Mouse (Mus musculus): ENCODE results near the gene Opcml. TPM values are rescaled to one million over a fixed set of nuclear protein-coding genes. Genes with fewer than 3 reads are reported as not detected.

Gene Opcml
- polyA plus RNA-seq, 1 experiment from 2014 or later = 58.4 TPM

- no peak overlapping the region for H3K27ac ChIP-seq
- H3K4me3 ChIP-seq = no peak overlapping the region
- no peaks in the 10 kb centered on the region for H3K4me1 ChIP-seq
- H3K27me3 ChIP-seq (replicated peaks) = no peaks in the 10 kb centered on the region
- no peaks in the 10 kb centered on the region for H3K9me3 ChIP-seq
- H3K9ac ChIP-seq = no peak overlapping the region
- no peak overlapping the region for H3K4me2 ChIP-seq
- no peaks in the 10 kb centered on the region for H3K36me3 ChIP-seq (replicated peaks)
- ATAC-seq (replicated peaks) = no peak
Observed at GRCm38 (mm10) chr9:28615447-28615846, 824.9 kb downstream of the Opcml start.

GRCm38 (mm10) chr9:28617666-28618065 lies 827.1 kb downstream of the Opcml start:
- no peak overlapping the region for H3K4me2 ChIP-seq
- no peaks in the 10 kb centered on the region for H3K27me3 ChIP-seq (replicated peaks)
- no peak for ATAC-seq (replicated peaks)
- H3K27ac ChIP-seq = no peak overlapping the region
- no peak overlapping the region for H3K9ac ChIP-seq
- no peaks in the 10 kb centered on the region for H3K9me3 ChIP-seq
- no peaks in the 10 kb centered on the region for H3K36me3 ChIP-seq (replicated peaks)
- H3K4me1 ChIP-seq = no peaks in the 10 kb centered on the region
- H3K4me3 ChIP-seq = no peak overlapping the region
- WGBS = 89% methylated on average over 1 of the region's 1 CpGs

- ATAC-seq (replicated peaks) = no peak
- Histone ChIP-seq H3K4me1 (no peaks in the 10 kb centered on the region), H3K36me3 (replicated peaks) (no peaks in the 10 kb centered on the region), H3K4me2 (no peak overlapping the region), H3K4me3 (no peak overlapping the region), H3K9ac (no peak overlapping the region), H3K27me3 (replicated peaks) (no peaks in the 10 kb centered on the region), H3K27ac (no peak overlapping the region), H3K9me3 (no peaks in the 10 kb centered on the region)
- WGBS = 85% methylated on average over 2 of the region's 2 CpGs
Observed at GRCm38 (mm10) chr9:28618186-28618892, 827.8 kb downstream of the Opcml start.

- no peaks in the 10 kb centered on the region for H3K36me3 ChIP-seq (replicated peaks)
- H3K9ac ChIP-seq = no peak overlapping the region
- no peak for ATAC-seq (replicated peaks)
Observed at GRCm38 (mm10) chr9:28621939-28622338, 831.4 kb downstream of the Opcml start.

GRCm38 (mm10) chr9:28624870-28625269 lies 834.3 kb downstream of the Opcml start:
- Histone ChIP-seq H3K36me3 (replicated peaks) (no peaks in the 10 kb centered on the region), H3K27me3 (replicated peaks) (no peaks in the 10 kb centered on the region), H3K9me3 (no peaks in the 10 kb centered on the region), H3K4me2 (peak overlapping the region; percentile 20), H3K9ac (no peak overlapping the region), H3K27ac (peak overlapping the region; percentile 27; the same call in 1 of the 2 replicates), H3K4me3 (no peak overlapping the region), H3K4me1 (peaks cover 14% of the 10 kb centered on the region)
- ATAC-seq (replicated peaks) = 0 out of 2 replicates have a peak, but pooled peaks have one; percentile 54
- 21% methylated on average over 10 of the region's 10 CpGs for WGBS

More at GRCm38 (mm10) chr9:28621939-28622338, 831.4 kb downstream of the Opcml start:
- Histone ChIP-seq H3K4me3 (no peak overlapping the region), H3K9me3 (no peaks in the 10 kb centered on the region), H3K27me3 (replicated peaks) (no peaks in the 10 kb centered on the region), H3K4me2 (no peak overlapping the region), H3K4me1 (peaks cover 14% of the 10 kb centered on the region), H3K27ac (no peak overlapping the region)
- 98% methylated on average over 1 of the region's 1 CpGs for WGBS

- Histone ChIP-seq H3K4me1 (peaks cover 11% of the 10 kb centered on the region), H3K9ac (no peak overlapping the region), H3K27me3 (replicated peaks) (no peaks in the 10 kb centered on the region), H3K4me3 (no peak overlapping the region), H3K4me2 (no peak overlapping the region), H3K36me3 (replicated peaks) (no peaks in the 10 kb centered on the region), H3K9me3 (no peaks in the 10 kb centered on the region), H3K27ac (no peak overlapping the region)
- no peak for ATAC-seq (replicated peaks)
Observed at GRCm38 (mm10) chr9:28642766-28643165, 852.2 kb downstream of the Opcml start.

GRCm38 (mm10) chr9:28644063-28644462 lies 853.5 kb downstream of the Opcml start:
- Histone ChIP-seq H3K36me3 (replicated peaks) (no peaks in the 10 kb centered on the region), H3K27me3 (replicated peaks) (no peaks in the 10 kb centered on the region), H3K4me3 (no peak overlapping the region), H3K9ac (no peak overlapping the region), H3K4me1 (peaks cover 11% of the 10 kb centered on the region), H3K27ac (0 out of 2 replicates have a peak overlapping the region, but pooled peaks have one; percentile 14), H3K4me2 (no peak overlapping the region), H3K9me3 (no peaks in the 10 kb centered on the region)
- 35% methylated on average over 2 of the region's 2 CpGs for WGBS
- ATAC-seq (replicated peaks) = no peak

- H3K4me3 ChIP-seq = no peak overlapping the region
- no peaks in the 10 kb centered on the region for H3K4me1 ChIP-seq
- H3K9ac ChIP-seq = no peak overlapping the region
- H3K36me3 ChIP-seq (replicated peaks) = no peaks in the 10 kb centered on the region
- H3K9me3 ChIP-seq = no peaks in the 10 kb centered on the region
- no peak for ATAC-seq (replicated peaks)
- no peak overlapping the region for H3K4me2 ChIP-seq
- no peak overlapping the region for H3K27ac ChIP-seq
- 58% methylated on average over 4 of the region's 4 CpGs for WGBS
- H3K27me3 ChIP-seq (replicated peaks) = no peaks in the 10 kb centered on the region
Observed at GRCm38 (mm10) chr9:28650089-28650488, 859.5 kb downstream of the Opcml start.

GRCm38 (mm10) chr9:28659996-28660395 lies 869.4 kb downstream of the Opcml start:
- WGBS = 84% methylated on average over 2 of the region's 2 CpGs

GRCm38 (mm10) chr9:28662882-28663281 lies 872.3 kb downstream of the Opcml start:
- Histone ChIP-seq H3K27ac (no peak overlapping the region), H3K27me3 (replicated peaks) (no peaks in the 10 kb centered on the region), H3K4me3 (no peak overlapping the region), H3K4me2 (no peak overlapping the region), H3K4me1 (no peaks in the 10 kb centered on the region), H3K9me3 (no peaks in the 10 kb centered on the region), H3K36me3 (replicated peaks) (no peaks in the 10 kb centered on the region), H3K9ac (no peak overlapping the region)
- 65% methylated on average over 3 of the region's 3 CpGs for WGBS
- ATAC-seq (replicated peaks) = no peak

More at GRCm38 (mm10) chr9:28659996-28660395, 869.4 kb downstream of the Opcml start:
- Histone ChIP-seq H3K36me3 (replicated peaks) (no peaks in the 10 kb centered on the region), H3K27ac (no peak overlapping the region), H3K9me3 (no peaks in the 10 kb centered on the region), H3K27me3 (replicated peaks) (no peaks in the 10 kb centered on the region), H3K4me2 (no peak overlapping the region), H3K4me3 (no peak overlapping the region), H3K9ac (no peak overlapping the region), H3K4me1 (no peaks in the 10 kb centered on the region)
- ATAC-seq (replicated peaks) = no peak

- no peak for ATAC-seq (replicated peaks)
- no peak overlapping the region for H3K4me3 ChIP-seq
- no peak overlapping the region for H3K4me2 ChIP-seq
- no peak overlapping the region for H3K27ac ChIP-seq
- no peaks in the 10 kb centered on the region for H3K36me3 ChIP-seq (replicated peaks)
- H3K4me1 ChIP-seq = peaks cover 10% of the 10 kb centered on the region; the same call in 1 of the 2 replicates
- H3K9ac ChIP-seq = no peak overlapping the region
- no peaks in the 10 kb centered on the region for H3K9me3 ChIP-seq
- 89% methylated on average over 1 of the region's 1 CpGs for WGBS
- H3K27me3 ChIP-seq (replicated peaks) = no peaks in the 10 kb centered on the region
Observed at GRCm38 (mm10) chr9:28680309-28680708, 889.7 kb downstream of the Opcml start.

GRCm38 (mm10) chr9:28681252-28682037 lies 890.9 kb downstream of the Opcml start:
- Histone ChIP-seq H3K4me3 (no peak overlapping the region), H3K4me1 (peaks cover 10% of the 10 kb centered on the region; the same call in 1 of the 2 replicates), H3K9me3 (no peaks in the 10 kb centered on the region), H3K4me2 (no peak overlapping the region), H3K27ac (0 out of 2 replicates have a peak overlapping the region, but pooled peaks have one; percentile 1), H3K27me3 (replicated peaks) (no peaks in the 10 kb centered on the region), H3K9ac (no peak overlapping the region), H3K36me3 (replicated peaks) (no peaks in the 10 kb centered on the region)
- 23% methylated on average over 6 of the region's 6 CpGs for WGBS
- ATAC-seq (replicated peaks) = no peak

Data from midbrain, embryonic 15.5 days (tissue).